Mouse (Mus musculus): Measurements from ENCODE around the gene Olfr519.

GRCm38 (mm10) chr7:108936591-108936990, 42.4 kb upstream of the Olfr519 start:
- TF ChIP-seq EP300 (IDR thresholded peaks at IDR 0.05; ENCODE audit: low read length) (no peak), CTCF (conservative IDR thresholded peaks at IDR 0.05 in 1 of 2, IDR thresholded peaks at IDR 0.05 in 1 of 2; ENCODE audit: low read depth in 2 of 2, low read length in 2 of 2) (no peak), MXI1 (IDR thresholded peaks at IDR 0.05; ENCODE audit: low read depth, low read length) (no peak), USF2 (conservative IDR thresholded peaks at IDR 0.05; ENCODE audit: low read depth, low read length) (no peak), HCFC1 (IDR thresholded peaks at IDR 0.05; ENCODE audit: low read depth, low read length) (no peak), USF1 (IDR thresholded peaks at IDR 0.05; ENCODE audit: low read depth, low read length) (no peak), NELFE (IDR thresholded peaks at IDR 0.05; ENCODE audit: low read depth, low read length) (no peak), NRF1 (IDR thresholded peaks at IDR 0.05; ENCODE audit: low read depth, low read length) (no peak), TBP (conservative IDR thresholded peaks at IDR 0.05; ENCODE audit: low read depth, low read length) (no peak), E2F4 (IDR thresholded peaks at IDR 0.05; ENCODE audit: insufficient replicate concordance, low read depth, low read length) (no peak), MEF2A (IDR thresholded peaks at IDR 0.05; ENCODE audit: borderline replicate concordance, low read depth, low read length) (no peak), KAT2A (IDR thresholded peaks at IDR 0.05; ENCODE audit: insufficient replicate concordance, low read length) (no peak)

Data from CH12.LX (cell line).